Mouse (Mus musculus): ENCODE results near the gene C1qa.

Gene C1qa

DNA sequence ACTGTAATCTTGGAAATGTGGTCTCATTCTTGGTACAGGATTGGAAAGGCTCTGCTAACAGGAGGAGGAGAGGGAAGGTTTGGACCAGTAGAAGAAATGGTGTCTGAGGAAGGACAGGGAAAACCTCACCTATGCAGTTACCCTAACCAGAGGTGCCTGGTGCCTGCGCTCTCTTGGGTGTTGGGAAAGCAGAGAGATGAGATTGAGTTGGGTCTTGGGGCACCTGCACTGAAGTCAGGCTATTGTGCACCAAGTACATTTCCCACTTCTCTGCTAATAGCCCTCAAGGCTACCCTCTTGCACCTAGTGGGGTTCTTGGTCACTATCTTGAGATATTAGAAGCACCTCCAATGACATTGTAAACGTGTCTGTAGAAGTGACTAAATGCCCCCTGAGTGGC, 36.2 kb downstream of the C1qa start:
- in situ Hi-C loops (cut with MboI) = no loop called here

GRCm38 (mm10) chr4:136861806-136862205, 36.8 kb downstream of the C1qa start:
- in situ Hi-C loops (cut with MboI) = no loop called here

DNA sequence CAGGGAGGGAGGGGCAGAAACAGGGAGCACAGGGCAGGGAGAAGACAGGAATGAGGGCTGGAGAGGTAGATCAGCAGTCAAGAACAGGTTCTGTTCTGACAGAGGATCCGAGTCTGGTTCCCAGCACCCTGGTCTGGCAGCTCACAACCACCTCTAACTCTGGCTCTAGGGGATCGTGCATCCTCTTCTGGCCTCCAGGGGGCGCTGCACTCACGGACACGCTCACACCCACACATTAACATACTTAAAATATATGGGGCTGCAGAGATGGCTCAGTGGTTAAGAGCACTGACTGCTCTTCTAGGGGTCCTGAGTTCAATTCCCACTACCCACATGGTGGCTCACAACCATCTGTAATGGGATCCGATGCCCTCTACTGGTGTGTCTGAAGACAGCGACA, 38.6 kb downstream of the C1qa start:
- in situ Hi-C loops (cut with MboI) = no loop called here

DNA sequence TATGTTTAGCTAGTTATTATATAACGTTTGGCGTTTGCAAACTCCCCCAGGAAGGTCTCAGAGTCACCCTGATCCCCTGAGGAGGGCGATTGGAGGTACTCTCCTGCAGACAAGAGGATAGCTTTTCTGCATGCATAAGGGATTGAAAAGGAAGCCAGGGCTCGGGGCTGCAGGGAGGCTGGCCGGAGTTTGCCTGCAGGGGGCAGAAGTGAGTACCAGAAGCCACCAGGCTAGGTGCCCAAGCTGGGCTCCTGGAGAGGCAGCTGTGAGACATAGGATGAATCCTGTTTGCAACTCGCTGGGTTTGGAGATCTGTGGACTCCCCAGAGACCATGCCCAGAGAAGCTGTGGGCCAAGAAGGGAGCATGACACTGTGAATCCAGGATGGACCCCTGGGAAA, 43.5 kb downstream of the C1qa start:
- in situ Hi-C loops (cut with MboI) = no loop called here

GRCm38 (mm10) chr4:136852989-136853388, 45.6 kb downstream of the C1qa start:
- in situ Hi-C loops (cut with MboI) = no loop called here

DNA sequence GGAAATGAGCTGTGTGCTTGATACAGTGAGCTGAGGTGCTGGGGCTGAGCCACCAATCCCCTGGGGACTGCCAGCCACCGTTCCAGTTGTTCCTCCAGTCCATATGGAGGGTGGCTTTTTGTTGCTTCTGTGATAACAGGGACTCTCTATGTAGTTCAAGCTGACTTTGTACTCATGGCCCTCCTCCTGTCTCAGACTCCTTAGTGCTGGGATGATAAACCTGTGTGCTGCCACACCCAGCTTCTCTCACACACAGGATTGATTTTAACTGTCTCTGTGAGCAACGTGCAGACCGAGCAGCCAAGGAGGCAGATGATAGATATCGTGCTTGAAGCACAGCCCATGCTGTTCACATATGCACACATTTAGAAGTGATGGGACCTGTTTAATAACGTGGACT, 46.5 kb downstream of the C1qa start:
- in situ Hi-C loops (cut with MboI) = no loop called here

GRCm38 (mm10) chr4:136848565-136848964, 50.0 kb downstream of the C1qa start:
- in situ Hi-C loops (cut with MboI) = no loop called here

GRCm38 (mm10) chr4:136847166-136847565, 51.4 kb downstream of the C1qa start:
- in situ Hi-C loops (cut with MboI) = no loop called here
